Mouse (Mus musculus): Measurements from ENCODE around the gene Nck2.

DNA sequence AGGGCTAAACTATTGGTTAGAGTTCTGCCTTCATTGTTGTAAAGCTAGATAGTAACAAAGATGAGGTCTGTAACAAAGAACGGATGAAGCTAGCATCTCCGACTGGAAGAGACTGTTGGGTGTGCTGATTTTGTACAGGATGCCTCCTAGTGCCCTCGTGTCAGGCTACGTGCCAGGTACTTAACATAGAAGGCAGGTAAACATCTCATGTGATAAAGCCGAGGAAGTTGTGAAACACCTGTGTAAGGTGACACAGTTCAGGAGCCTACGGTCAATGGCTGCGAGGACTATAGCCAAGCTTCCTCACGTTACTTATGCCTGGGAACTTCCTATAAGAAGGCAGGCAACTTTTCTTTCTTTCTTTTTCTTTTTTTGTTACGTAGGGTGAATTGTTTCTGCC lies at the start of gene Nck2:
- TF ChIP-seq TAL1 (IDR thresholded peaks at IDR 0.05; ENCODE audit: low read length) = no peak
- TF ChIP-seq GATA1 (IDR thresholded peaks at IDR 0.05; ENCODE audit: low read length) = no peak
